Mouse (Mus musculus) forebrain, embryonic 10.5 days (tissue): Measurements from ENCODE around the gene Kansl3. TPM values are rescaled to one million over a fixed set of nuclear protein-coding genes. Genes with fewer than 3 reads are reported as not detected.

ENCODE experiments used
- DNase-seq: peaks from one replicate; pipeline ENCODE4 v3.0.0-alpha.2; 2017; ENCODE audit warnings: low spot score; ENCODE audit errors: extremely low spot score
- H3K27ac ChIP-seq: fragments of 300-500 bp; sonication (generic); 2 replicates; pipeline ENCODE4 v1.5.1; 2016; ENCODE audit warnings: mild to moderate bottlenecking
- H3K27me3 ChIP-seq: fragments of 300-500 bp; sonication (generic); 2 replicates; pipeline ENCODE4 v1.6.1; 2016; ENCODE audit warnings: mild to moderate bottlenecking; ENCODE audit not compliant: poor library complexity, severe bottlenecking
- H3K36me3 ChIP-seq: fragments of 300-500 bp; sonication (generic); replicated peaks from 2 replicates; pipeline ENCODE4 v1.6.1; 2016; ENCODE audit warnings: mild to moderate bottlenecking, moderate library complexity
- H3K4me1 ChIP-seq: fragments of 300-500 bp; sonication (generic); 2 replicates; pipeline ENCODE4 v1.6.1; 2016
- H3K4me3 ChIP-seq: fragments of 300-500 bp; sonication (generic); 2 replicates; pipeline ENCODE4 v1.5.1; 2016; ENCODE audit warnings: mild to moderate bottlenecking, moderate library complexity
- H3K9me3 ChIP-seq: fragments of 300-500 bp; sonication (generic); 2 replicates; pipeline ENCODE4 v1.6.1; 2016; ENCODE audit warnings: mild to moderate bottlenecking, moderate library complexity
- WGBS: fragments of 180-500 bp; shearing (Covaris S2); methylation state at CpG from one replicate; pipeline ENCODE4 v1.1.7; 2016; 5-methylcytosine and 5-hydroxymethylcytosine counted together
- polyA plus RNA-seq: library from polyadenylated mRNA; unstranded; fragments of >200 nt; fragmentation: Nextera tagmentation; extraction: Ambion mirVana; gene quantifications from 2 replicates; pipeline ENCODE4 v1.2.1, GENCODE M21; 2016

Gene Kansl3
- polyA plus RNA-seq, 1 experiment from 2014 or later = 50.6 TPM

GRCm38 (mm10) chr1:36342547-36342946 lies 26.4 kb downstream of the Kansl3 start:
- H3K27ac ChIP-seq = no peak overlapping the region
- H3K4me1 ChIP-seq = no peaks in the 10 kb centered on the region
- H3K27me3 ChIP-seq = no peaks in the 10 kb centered on the region
- WGBS = 95% methylated on average over 6 of the region's 6 CpGs
- H3K9me3 ChIP-seq = no peaks in the 10 kb centered on the region
- no peak overlapping the region for H3K4me3 ChIP-seq
- no peak for DNase-seq
- H3K36me3 ChIP-seq = peaks cover 99% of the 10 kb centered on the region

GRCm38 (mm10) chr1:36332955-36333887 lies 35.8 kb downstream of the Kansl3 start:
- WGBS = 85% methylated on average over 14 of the region's 14 CpGs
- Histone ChIP-seq H3K4me3 (no peak overlapping the region), H3K27ac (no peak overlapping the region), H3K4me1 (no peaks in the 10 kb centered on the region), H3K9me3 (no peaks in the 10 kb centered on the region), H3K36me3 (peaks cover 62% of the 10 kb centered on the region), H3K27me3 (no peaks in the 10 kb centered on the region)
- DNase-seq = no peak

- Histone ChIP-seq H3K36me3 (peaks cover 54% of the 10 kb centered on the region), H3K27me3 (no peaks in the 10 kb centered on the region), H3K4me3 (no peak overlapping the region), H3K27ac (no peak overlapping the region), H3K9me3 (no peaks in the 10 kb centered on the region), H3K4me1 (no peaks in the 10 kb centered on the region)
- WGBS = 84% methylated on average over 6 of the region's 6 CpGs
- no peak for DNase-seq
Measured at GRCm38 (mm10) chr1:36331743-36332142, 37.2 kb downstream of the Kansl3 start.

GRCm38 (mm10) chr1:36326815-36327214 lies 42.2 kb downstream of the Kansl3 start:
- Histone ChIP-seq H3K4me1 (peaks cover 11% of the 10 kb centered on the region), H3K4me3 (no peak overlapping the region), H3K36me3 (peaks cover 26% of the 10 kb centered on the region), H3K27ac (no peak overlapping the region), H3K9me3 (no peaks in the 10 kb centered on the region), H3K27me3 (no peaks in the 10 kb centered on the region)
- 82% methylated on average over 2 of the region's 2 CpGs for WGBS
- no peak for DNase-seq

GRCm38 (mm10) chr1:36325900-36326321 lies 43.1 kb downstream of the Kansl3 start:
- no peak for DNase-seq
- 93% methylated on average over 2 of the region's 2 CpGs for WGBS

GRCm38 (mm10) chr1:36323746-36324448 lies 45.1 kb downstream of the Kansl3 start:
- WGBS = 62% methylated on average over 8 of the region's 8 CpGs
- Histone ChIP-seq H3K27ac (no peak overlapping the region), H3K4me3 (no peak overlapping the region), H3K9me3 (no peaks in the 10 kb centered on the region), H3K27me3 (no peaks in the 10 kb centered on the region), H3K36me3 (peaks cover 13% of the 10 kb centered on the region), H3K4me1 (peaks cover 11% of the 10 kb centered on the region)
- peak; percentile 34 for DNase-seq

More at GRCm38 (mm10) chr1:36325900-36326321, 43.1 kb downstream of the Kansl3 start:
- Histone ChIP-seq H3K27ac (no peak overlapping the region), H3K4me3 (no peak overlapping the region), H3K27me3 (no peaks in the 10 kb centered on the region), H3K36me3 (peaks cover 19% of the 10 kb centered on the region), H3K4me1 (peaks cover 11% of the 10 kb centered on the region), H3K9me3 (no peaks in the 10 kb centered on the region)

- H3K27ac ChIP-seq = no peak overlapping the region
- 70% methylated on average over 9 of the region's 9 CpGs for WGBS
- no peaks in the 10 kb centered on the region for H3K27me3 ChIP-seq
- DNase-seq = no peak
- no peaks in the 10 kb centered on the region for H3K9me3 ChIP-seq
- peaks cover 11% of the 10 kb centered on the region for H3K4me1 ChIP-seq
- H3K4me3 ChIP-seq = no peak overlapping the region
- peaks cover 13% of the 10 kb centered on the region for H3K36me3 ChIP-seq
Measured at GRCm38 (mm10) chr1:36323076-36323475, 45.9 kb downstream of the Kansl3 start.

- no peaks in the 10 kb centered on the region for H3K9me3 ChIP-seq
- no peak overlapping the region for H3K4me3 ChIP-seq
- H3K4me1 ChIP-seq = peaks cover 11% of the 10 kb centered on the region
- WGBS = 75% methylated on average over 11 of the region's 11 CpGs
- no peak for DNase-seq
- peaks cover 7% of the 10 kb centered on the region for H3K36me3 ChIP-seq
- H3K27ac ChIP-seq = no peak overlapping the region
- no peaks in the 10 kb centered on the region for H3K27me3 ChIP-seq
Measured at GRCm38 (mm10) chr1:36321829-36322573, 47.0 kb downstream of the Kansl3 start.

GRCm38 (mm10) chr1:36321164-36321563 lies 47.8 kb downstream of the Kansl3 start:
- H3K4me3 ChIP-seq = no peak overlapping the region
- peaks cover 7% of the 10 kb centered on the region for H3K36me3 ChIP-seq
- 89% methylated on average over 2 of the region's 2 CpGs for WGBS
- no peak overlapping the region for H3K27ac ChIP-seq
- H3K27me3 ChIP-seq = no peaks in the 10 kb centered on the region
- no peaks in the 10 kb centered on the region for H3K9me3 ChIP-seq
- peaks cover 11% of the 10 kb centered on the region for H3K4me1 ChIP-seq
- no peak for DNase-seq

- no peak overlapping the region for H3K4me3 ChIP-seq
- H3K27ac ChIP-seq = no peak overlapping the region
- H3K4me1 ChIP-seq = no peaks in the 10 kb centered on the region
- WGBS = 84% methylated on average over 2 of the region's 2 CpGs
- no peaks in the 10 kb centered on the region for H3K9me3 ChIP-seq
- no peak for DNase-seq
- 0 out of 2 replicates have a peak, but pooled peaks cover 2% of the 10 kb centered on the region for H3K27me3 ChIP-seq
- peaks cover 4% of the 10 kb centered on the region; the same call in 1 of the 2 replicates for H3K36me3 ChIP-seq
Measured at GRCm38 (mm10) chr1:36315776-36316100, 53.2 kb downstream of the Kansl3 start.

- Histone ChIP-seq H3K9me3 (no peaks in the 10 kb centered on the region), H3K27me3 (peaks cover 6% of the 10 kb centered on the region; the same call in 1 of the 2 replicates), H3K4me1 (peaks cover under 1% of the 10 kb centered on the region; the same call in 1 of the 2 replicates), H3K36me3 (peaks cover under 1% of the 10 kb centered on the region; the same call in 1 of the 2 replicates), H3K27ac (no peak overlapping the region), H3K4me3 (no peak overlapping the region)
- 84% methylated on average over 11 of the region's 11 CpGs for WGBS
- peak; percentile 34 for DNase-seq
Measured at GRCm38 (mm10) chr1:36314959-36315775, 53.8 kb downstream of the Kansl3 start.

GRCm38 (mm10) chr1:36309498-36309901 lies 59.5 kb downstream of the Kansl3 start:
- WGBS = 11% methylated on average over 3 of the region's 3 CpGs
- H3K4me3 ChIP-seq = peak overlapping the region; percentile 9; the same call in 1 of the 2 replicates
- no peak overlapping the region for H3K27ac ChIP-seq
- no peaks in the 10 kb centered on the region for H3K9me3 ChIP-seq
- peaks cover 33% of the 10 kb centered on the region for H3K27me3 ChIP-seq
- no peaks in the 10 kb centered on the region for H3K36me3 ChIP-seq
- no peak for DNase-seq
- H3K4me1 ChIP-seq = peaks cover 24% of the 10 kb centered on the region
